Mouse (Mus musculus) ES-Bruce4 (cell line): ENCODE data around the gene C1galt1.

Experiments used
- CTCF ChIP-seq: IDR thresholded peaks from one replicate; pipeline ENCODE4 v1.8.1; 2011; ENCODE audit warnings: low read depth, low read length
- POLR2A ChIP-seq: IDR thresholded peaks from one replicate; pipeline ENCODE4 v1.8.1; 2011; ENCODE audit warnings: low read length; ENCODE audit not compliant: insufficient read depth

DNA sequence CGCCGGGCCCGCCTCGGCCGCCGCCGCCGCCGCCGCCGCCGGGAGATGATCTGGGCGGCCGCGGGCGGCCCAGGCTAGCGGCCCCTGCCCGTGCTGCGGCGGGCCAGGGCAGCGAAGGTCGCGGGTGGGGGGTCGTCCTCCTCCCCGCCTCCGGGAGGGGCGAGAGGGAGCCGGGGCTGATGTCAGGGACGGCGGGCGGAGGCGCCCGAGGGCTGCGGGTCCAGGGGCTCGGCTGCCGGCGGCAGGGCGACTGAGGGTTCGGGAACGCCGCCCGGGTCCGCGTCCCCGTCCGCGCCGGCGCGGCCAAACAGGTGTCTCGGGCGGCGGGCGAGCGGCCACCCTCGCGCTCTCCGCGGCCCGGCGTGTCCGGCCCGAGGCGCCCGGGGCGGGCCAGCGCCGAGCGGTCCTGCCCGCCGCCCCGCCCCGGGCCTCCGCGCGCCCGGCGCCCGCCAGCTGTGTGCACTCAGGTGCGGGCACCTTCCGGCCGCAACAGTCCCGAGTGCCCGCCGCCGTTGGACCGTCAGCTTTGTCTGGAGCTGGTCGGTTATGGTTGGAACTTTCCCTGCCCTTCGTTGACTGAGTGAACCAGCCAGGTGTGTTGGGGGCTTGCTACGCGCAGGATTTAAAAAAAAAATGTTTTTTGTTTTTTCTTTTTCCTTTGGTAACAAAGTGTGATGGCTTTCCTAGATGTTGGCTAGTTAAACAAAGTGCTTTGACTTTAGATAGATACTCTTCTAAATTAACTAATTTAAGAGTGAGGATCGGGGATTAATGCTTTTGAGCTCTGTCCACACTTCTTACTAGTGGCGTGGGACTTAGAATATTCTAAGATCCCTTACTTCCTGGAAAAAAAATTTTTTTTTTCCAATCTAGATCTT, at the start of gene C1galt1:
- TF ChIP-seq CTCF = no peak
- TF ChIP-seq POLR2A = no peak
